Mouse (Mus musculus) ES-Bruce4 (cell line): Measurements from ENCODE around the gene Snd1. TPM values are rescaled to one million over a fixed set of nuclear protein-coding genes. Genes with fewer than 3 reads are reported as not detected.

ENCODE experiments used
- H3K27ac ChIP-seq: 2 replicates; pipeline ENCODE4 v1.5.1; 2012; ENCODE audit warnings: low read length, inconsistent platforms; ENCODE audit not compliant: insufficient read depth
- H3K27me3 ChIP-seq: 2 replicates; pipeline ENCODE4 v1.6.1; 2012; ENCODE audit warnings: mild to moderate bottlenecking, low read length, inconsistent platforms; ENCODE audit not compliant: control insufficient read depth, poor library complexity, insufficient read depth, severe bottlenecking
- H3K36me3 ChIP-seq: 2 replicates; pipeline ENCODE4 v1.6.1; 2012; ENCODE audit warnings: inconsistent platforms, mild to moderate bottlenecking, low read length, moderate library complexity; ENCODE audit not compliant: control insufficient read depth, poor library complexity, insufficient read depth, severe bottlenecking
- H3K4me1 ChIP-seq: one replicate; pipeline ENCODE4 v1.8.1; 2011; ENCODE audit warnings: low read length; ENCODE audit not compliant: control insufficient read depth, insufficient read depth
- H3K4me3 ChIP-seq: 2 replicates; pipeline ENCODE4 v1.5.1; 2011; ENCODE audit warnings: low read depth, mild to moderate bottlenecking, low read length
- H3K9ac ChIP-seq: 2 replicates; pipeline ENCODE4 v1.6.1; 2012; ENCODE audit warnings: low read depth, mild to moderate bottlenecking, inconsistent platforms; ENCODE audit not compliant: poor library complexity, severe bottlenecking
- H3K9me3 ChIP-seq: replicated peaks from 2 replicates; pipeline ENCODE4 v1.6.1; 2012; ENCODE audit warnings: mild to moderate bottlenecking, low read length, inconsistent platforms; ENCODE audit not compliant: control insufficient read depth, poor library complexity, insufficient read depth, severe bottlenecking
- CTCF ChIP-seq: IDR thresholded peaks from one replicate; pipeline ENCODE4 v1.8.1; 2011; ENCODE audit warnings: low read depth, low read length
- EP300 ChIP-seq: IDR thresholded peaks from 2 replicates; pipeline ENCODE4 v1.6.1; 2011; ENCODE audit warnings: low read depth, low read length; ENCODE audit not compliant: insufficient read depth
- POLR2A ChIP-seq: IDR thresholded peaks from one replicate; pipeline ENCODE4 v1.8.1; 2011; ENCODE audit warnings: low read length; ENCODE audit not compliant: insufficient read depth
- polyA plus RNA-seq: library from polyadenylated mRNA; stranded (reverse); fragments of >200 nt; gene quantifications from 2 replicates; pipeline ENCODE4 v1.2.4, GENCODE M21; 2011; ENCODE audit warnings: low read depth; ENCODE audit not compliant: missing spikeins, insufficient read depth, insufficient read length

Snd1 gene
- polyA plus RNA-seq, 1 experiment: 155 TPM

GRCm38 (mm10) chr6:28749224-28749623 lies 274.3 kb downstream of the Snd1 start:
- no peak overlapping the region for H3K4me3 ChIP-seq
- no peaks in the 10 kb centered on the region for H3K4me1 ChIP-seq
- H3K9ac ChIP-seq: no peak overlapping the region
- H3K36me3 ChIP-seq: peaks cover 2% of the 10 kb centered on the region; the same call in 1 of the 2 replicates
- H3K9me3 ChIP-seq: no peaks in the 10 kb centered on the region
- TF ChIP-seq CTCF (no peak), POLR2A (no peak), EP300 (no peak)
- H3K27me3 ChIP-seq: no peaks in the 10 kb centered on the region
- H3K27ac ChIP-seq: no peak overlapping the region

- TF ChIP-seq EP300 (no peak), POLR2A (no peak), CTCF (no peak)
- Histone ChIP-seq H3K27ac (no peak overlapping the region), H3K36me3 (peaks cover 2% of the 10 kb centered on the region; the same call in 1 of the 2 replicates), H3K27me3 (no peaks in the 10 kb centered on the region), H3K9ac (no peak overlapping the region), H3K4me1 (no peaks in the 10 kb centered on the region), H3K4me3 (no peak overlapping the region), H3K9me3 (no peaks in the 10 kb centered on the region)
These were observed 276.2 kb downstream of the Snd1 start for GRCm38 (mm10) chr6:28751186-28751585.

- no peak overlapping the region for H3K27ac ChIP-seq
- H3K4me1 ChIP-seq: no peaks in the 10 kb centered on the region
- H3K27me3 ChIP-seq: no peaks in the 10 kb centered on the region
- H3K36me3 ChIP-seq: 0 out of 2 replicates have a peak, but pooled peaks cover 2% of the 10 kb centered on the region
- TF ChIP-seq EP300: no peak
- no peak for TF ChIP-seq CTCF
- TF ChIP-seq POLR2A: no peak
- no peaks in the 10 kb centered on the region for H3K9me3 ChIP-seq
- H3K4me3 ChIP-seq: no peak overlapping the region
- H3K9ac ChIP-seq: no peak overlapping the region
These were observed 278.3 kb downstream of the Snd1 start for GRCm38 (mm10) chr6:28753217-28753616.

- Histone ChIP-seq H3K36me3 (0 out of 2 replicates have a peak, but pooled peaks cover 2% of the 10 kb centered on the region), H3K4me3 (no peak overlapping the region), H3K4me1 (no peaks in the 10 kb centered on the region), H3K9me3 (no peaks in the 10 kb centered on the region), H3K27ac (no peak overlapping the region), H3K9ac (no peak overlapping the region), H3K27me3 (no peaks in the 10 kb centered on the region)
- no peak for TF ChIP-seq CTCF
- TF ChIP-seq POLR2A: no peak
- TF ChIP-seq EP300: no peak
These were observed 278.7 kb downstream of the Snd1 start for GRCm38 (mm10) chr6:28753681-28754080.

GRCm38 (mm10) chr6:28754127-28754898 lies 279.4 kb downstream of the Snd1 start:
- no peak overlapping the region for H3K27ac ChIP-seq
- H3K4me1 ChIP-seq: no peaks in the 10 kb centered on the region
- no peak overlapping the region for H3K4me3 ChIP-seq
- no peaks in the 10 kb centered on the region for H3K9me3 ChIP-seq
- H3K9ac ChIP-seq: no peak overlapping the region
- H3K36me3 ChIP-seq: 0 out of 2 replicates have a peak, but pooled peaks cover 2% of the 10 kb centered on the region
- TF ChIP-seq CTCF (no peak), POLR2A (no peak), EP300 (no peak)
- H3K27me3 ChIP-seq: no peaks in the 10 kb centered on the region

GRCm38 (mm10) chr6:28756306-28757018 lies 281.5 kb downstream of the Snd1 start:
- H3K9ac ChIP-seq: no peak overlapping the region
- no peaks in the 10 kb centered on the region for H3K9me3 ChIP-seq

More at GRCm38 (mm10) chr6:28756306-28757018, 281.5 kb downstream of the Snd1 start:
- no peaks in the 10 kb centered on the region for H3K4me1 ChIP-seq
- H3K27me3 ChIP-seq: no peaks in the 10 kb centered on the region
- H3K36me3 ChIP-seq: no peaks in the 10 kb centered on the region
- TF ChIP-seq POLR2A: no peak
- TF ChIP-seq EP300: no peak
- no peak for TF ChIP-seq CTCF
- H3K4me3 ChIP-seq: no peak overlapping the region
- H3K27ac ChIP-seq: no peak overlapping the region
